Mouse (Mus musculus) layer of hippocampus, adult 2 months (tissue): ENCODE data around the gene Il1r2. TPM values are rescaled to one million over a fixed set of nuclear protein-coding genes. Genes with fewer than 3 reads are reported as not detected.

ENCODE experiments used
- DNase-seq, 2 experiments: peaks; one replicate each; pipeline ENCODE4 v3.0.0; 2022; ENCODE audit warnings: low spot score in 2 of 2
- H3K27ac ChIP-seq: fragments of 200-600 bp; 2 replicates; pipeline ENCODE4 v1.8.1; 2022
- H3K4me3 ChIP-seq: fragments of 200-600 bp; 2 replicates; pipeline ENCODE4 v1.8.1; 2022; ENCODE audit warnings: mild to moderate bottlenecking
- CTCF ChIP-seq: fragments of 200-600 bp; conservative IDR thresholded peaks from 2 replicates; pipeline ENCODE4 v1.8.1; 2022; ENCODE audit warnings: antibody characterized with exemption, mild to moderate bottlenecking, moderate library complexity
- long read RNA-seq, 2 experiments: library from polyadenylated mRNA; stranded (forward); transcript quantifications; one replicate each; pipeline ENCODE4 v2.0.0; 2021; ENCODE audit warnings: borderline mapping rate in 2 of 2
- total RNA-seq, 2 experiments: library from RNA; stranded (reverse); gene quantifications; 2 replicates each; pipeline ENCODE4 v1.2.3; 2021

Il1r2 gene
- total RNA-seq: not detected
- long read RNA-seq, experiment 1: 0 reads
- long read RNA-seq, experiment 2: 0 reads

DNA sequence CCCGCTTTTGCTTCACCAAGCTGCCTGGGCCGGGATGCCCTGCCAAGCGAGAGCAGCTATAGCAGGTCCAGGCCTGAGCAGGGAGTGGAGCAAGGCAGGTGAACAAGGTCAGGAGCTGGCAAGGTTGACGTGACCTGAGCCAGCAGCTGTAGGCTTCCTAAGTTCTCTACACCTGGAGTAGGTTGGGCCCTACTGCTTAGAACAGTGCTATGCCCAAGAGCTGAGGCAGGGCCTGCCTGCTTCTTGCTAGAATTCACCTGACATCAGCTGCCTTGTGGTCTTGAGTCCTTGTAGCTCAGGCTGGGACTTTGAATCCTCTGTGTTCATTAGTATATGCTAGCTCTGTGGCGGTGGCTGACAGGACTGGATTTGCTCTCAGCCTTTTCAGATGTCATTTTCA, at the start of gene Il1r2:
Gene Il1r2, plus strand, starts transcription at position 301 of the 400 bp plus-strand sequence.
- DNase-seq: no peak
- TF ChIP-seq CTCF: no peak
- Histone ChIP-seq H3K27ac (no peak within 1 kb of the TSS), H3K4me3 (no peak within 1 kb of the TSS)

DNA sequence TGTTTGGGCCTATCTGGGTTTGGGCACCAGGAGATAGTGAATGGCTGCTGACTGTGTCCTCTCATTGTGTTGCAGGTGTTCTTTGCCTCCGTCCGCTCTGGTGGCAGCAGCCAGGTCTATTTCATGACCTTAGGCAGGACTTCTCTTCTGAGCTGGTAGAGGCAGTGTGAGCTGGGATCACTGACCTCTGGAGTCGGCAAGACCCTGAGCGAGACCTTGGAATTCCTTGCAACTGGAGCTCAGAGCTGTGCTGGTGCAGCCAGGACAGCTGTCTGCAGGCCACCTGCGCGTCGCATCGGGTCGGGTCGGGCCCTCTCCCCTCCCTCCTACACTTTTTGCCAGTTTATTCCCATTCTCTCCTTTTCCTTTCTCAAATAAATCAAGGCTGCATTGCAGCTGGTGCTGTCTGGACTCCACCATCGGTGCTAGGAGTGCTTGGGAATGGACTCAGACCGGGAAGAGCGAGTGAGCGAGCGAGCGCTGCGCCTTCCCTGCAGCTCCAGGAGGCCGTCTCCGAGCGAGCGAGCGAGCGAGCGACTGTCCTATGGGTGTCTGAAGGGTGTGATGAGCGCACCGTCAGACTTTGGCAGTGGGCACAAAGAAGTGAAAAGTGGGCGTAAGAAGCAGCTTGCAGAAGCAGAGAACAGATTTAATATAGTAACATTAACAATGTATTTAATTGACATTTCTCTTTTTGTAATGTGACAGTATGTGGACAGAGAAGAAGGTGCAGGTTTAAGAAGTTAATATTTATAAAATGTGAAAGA, 49.1 kb upstream of the Il1r2 start:
- no peak for DNase-seq
- Histone ChIP-seq H3K4me3 (no peak overlapping the region), H3K27ac (peak overlapping the region; percentile 24)
- TF ChIP-seq CTCF: no peak

GRCm38 (mm10) chr1:40025416-40025815, 48.5 kb upstream of the Il1r2 start:
- Histone ChIP-seq H3K27ac (peak overlapping the region; percentile 24; the same call in 1 of the 2 replicates), H3K4me3 (no peak overlapping the region)
- DNase-seq: no peak
- no peak for TF ChIP-seq CTCF

- TF ChIP-seq CTCF: no peak
These were observed 46.7 kb upstream of the Il1r2 start for GRCm38 (mm10) chr1:40027116-40027620.

DNA sequence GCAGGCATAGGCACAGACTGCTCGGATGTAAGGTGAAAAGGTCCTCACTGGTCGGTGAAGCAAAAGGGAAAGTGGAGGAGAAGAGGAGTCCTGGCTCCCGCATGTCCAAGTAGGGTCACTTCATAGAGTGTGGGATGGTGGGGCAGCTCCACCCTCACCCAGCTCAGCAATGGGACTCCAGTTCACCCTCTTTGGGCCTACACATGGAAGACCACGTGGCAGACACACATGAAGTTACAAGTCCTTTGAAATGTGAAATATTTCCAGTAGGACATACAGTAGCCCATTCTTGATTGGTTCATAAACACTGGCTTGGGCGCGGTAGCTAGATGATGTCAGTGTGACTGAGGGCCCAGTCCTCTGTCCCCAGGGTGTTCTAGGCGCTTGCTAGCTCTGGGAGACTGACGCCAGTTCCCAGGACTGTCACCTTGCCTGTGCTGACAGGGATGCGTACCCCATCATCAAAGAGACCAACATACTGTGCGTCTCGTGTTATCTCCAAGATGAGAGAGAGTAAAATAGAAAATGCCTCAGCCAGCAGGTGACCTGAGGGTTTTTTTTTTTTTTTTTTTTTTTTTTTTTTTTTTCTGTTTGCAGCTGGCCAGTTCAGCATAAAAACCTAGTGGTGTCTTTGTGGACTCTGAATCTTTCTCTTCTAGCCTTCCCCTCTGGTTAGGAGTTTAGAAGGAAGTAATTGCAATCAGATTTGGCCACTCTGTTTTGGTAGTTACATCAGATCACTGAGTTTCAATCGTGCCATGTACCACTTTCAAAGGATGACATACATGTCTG, 45.5 kb upstream of the Il1r2 start:
- no peak overlapping the region for H3K4me3 ChIP-seq
- TF ChIP-seq CTCF: no peak
- H3K27ac ChIP-seq: no peak overlapping the region
- no peak for DNase-seq

More at GRCm38 (mm10) chr1:40027116-40027620, 46.7 kb upstream of the Il1r2 start:
- Histone ChIP-seq H3K4me3 (no peak overlapping the region), H3K27ac (no peak overlapping the region)
- DNase-seq: no peak

DNA sequence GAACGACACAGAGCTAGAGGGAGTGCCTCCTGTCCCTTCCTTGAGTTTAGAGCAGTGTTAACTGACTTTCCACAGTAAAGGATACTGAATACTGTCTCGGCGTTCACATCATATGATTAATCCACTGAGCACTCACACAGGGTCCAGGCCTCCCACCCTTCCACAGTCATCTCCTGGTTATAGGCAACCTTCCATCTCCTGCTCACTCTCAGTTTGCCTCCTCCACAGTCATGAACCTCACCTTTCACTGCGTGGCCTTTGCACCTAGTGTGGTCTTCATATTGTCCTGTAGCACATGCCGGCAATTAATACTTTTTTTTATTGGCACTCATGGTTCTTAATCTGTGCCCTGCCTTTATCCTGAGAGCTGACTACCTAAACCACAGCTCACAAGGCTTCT, 44.3 kb upstream of the Il1r2 start:
- TF ChIP-seq CTCF: no peak
- H3K27ac ChIP-seq: no peak overlapping the region
- no peak overlapping the region for H3K4me3 ChIP-seq
- no peak for DNase-seq

GRCm38 (mm10) chr1:40030287-40030975, 43.4 kb upstream of the Il1r2 start:
- no peak for TF ChIP-seq CTCF
- Histone ChIP-seq H3K27ac (no peak overlapping the region), H3K4me3 (no peak overlapping the region)

GRCm38 (mm10) chr1:40030976-40031356, 42.9 kb upstream of the Il1r2 start:
- no peak for DNase-seq
- TF ChIP-seq CTCF: no peak
- no peak overlapping the region for H3K4me3 ChIP-seq
- H3K27ac ChIP-seq: no peak overlapping the region

More at GRCm38 (mm10) chr1:40030287-40030975, 43.4 kb upstream of the Il1r2 start:
- DNase-seq: no peak

DNA sequence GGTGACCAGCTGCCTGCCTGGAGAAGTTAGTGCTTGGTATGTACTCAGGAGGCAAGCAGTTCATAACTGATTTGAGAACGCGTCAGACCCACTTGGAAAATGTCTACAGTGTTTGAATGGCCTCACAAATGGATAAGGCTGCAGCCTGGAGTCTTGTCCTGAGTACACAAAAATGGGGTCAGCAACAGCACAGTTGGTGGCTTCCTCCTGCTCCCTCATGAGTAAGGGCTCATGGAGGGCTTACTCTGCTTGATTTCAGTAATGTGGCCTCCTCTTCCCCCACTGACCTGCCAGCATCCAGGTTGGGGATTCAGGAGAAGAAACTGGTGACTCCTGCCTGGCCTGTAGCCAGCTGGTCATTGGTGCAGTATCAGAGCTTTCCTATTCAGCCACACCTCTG, 42.3 kb upstream of the Il1r2 start:
- no peak overlapping the region for H3K27ac ChIP-seq
- TF ChIP-seq CTCF: no peak
- DNase-seq: no peak
- no peak overlapping the region for H3K4me3 ChIP-seq

DNA sequence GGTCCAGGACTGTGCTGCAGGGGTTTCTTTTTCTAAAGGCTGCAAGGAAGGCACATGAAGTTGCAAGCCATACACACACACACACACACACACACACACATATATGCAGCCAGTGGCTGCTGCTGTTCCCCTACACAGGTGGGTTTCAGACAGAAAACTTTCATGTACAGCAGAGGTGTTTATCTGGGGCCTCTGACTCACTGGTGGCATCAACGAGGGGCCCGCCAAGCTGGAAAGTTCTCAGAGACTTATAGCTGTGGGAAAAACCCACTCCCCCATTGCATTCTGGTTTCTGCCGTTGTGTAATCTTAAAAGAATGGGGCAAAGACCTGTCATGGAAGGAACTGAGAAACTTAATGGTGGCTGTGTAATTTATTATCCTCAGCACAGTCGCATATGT, 40.6 kb upstream of the Il1r2 start:
- TF ChIP-seq CTCF: no peak
- Histone ChIP-seq H3K4me3 (no peak overlapping the region), H3K27ac (no peak overlapping the region)

GRCm38 (mm10) chr1:40033743-40034420, 40.0 kb upstream of the Il1r2 start:
- no peak for TF ChIP-seq CTCF
- DNase-seq: no peak
- H3K4me3 ChIP-seq: no peak overlapping the region
- 0 out of 2 replicates have a peak overlapping the region, but pooled peaks have one; percentile 41 for H3K27ac ChIP-seq

More for the DNA sequence above, 40.6 kb upstream of the Il1r2 start:
- DNase-seq: no peak

DNA sequence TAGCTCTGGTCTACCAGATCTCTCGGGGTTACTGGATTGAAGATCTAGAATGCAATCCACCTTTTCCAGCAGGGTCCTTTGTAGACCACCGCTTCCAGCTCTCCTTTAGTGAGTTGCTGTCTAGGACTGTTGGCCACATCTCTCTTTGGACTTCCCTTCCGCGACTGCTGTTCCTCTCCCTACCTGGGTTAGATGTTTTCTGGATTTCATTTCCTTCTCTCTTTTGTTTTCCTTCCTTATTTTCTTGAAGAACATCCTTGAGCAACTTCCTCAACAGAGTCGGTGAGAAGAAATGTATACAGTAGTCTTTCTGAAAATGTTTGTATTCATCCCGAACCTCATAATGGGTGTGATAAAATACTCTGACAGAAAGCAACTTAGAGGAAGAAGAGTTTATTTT, 36.0 kb upstream of the Il1r2 start:
- Histone ChIP-seq H3K4me3 (no peak overlapping the region), H3K27ac (no peak overlapping the region)
- no peak for TF ChIP-seq CTCF
- DNase-seq: no peak
